Mouse (Mus musculus) kidney, postnatal 0 days (tissue): ENCODE data around the gene Dnajb8. TPM values are rescaled to one million over a fixed set of nuclear protein-coding genes. Genes with fewer than 3 reads are reported as not detected.

ENCODE experiments used
- ATAC-seq: fragments of 200-750 bp; cut with Nextera tagmentation; replicated peaks from 2 replicates; pipeline ENCODE4 v1.8.0; 2017; ENCODE audit warnings: low read depth, moderate number of reproducible peaks, moderate TSS enrichment, moderate library complexity; ENCODE audit not compliant: low FRiP score
- DNase-seq: peaks from one replicate; pipeline ENCODE4 v3.0.0-alpha.2; 2016; ENCODE audit warnings: low spot score
- H3K27ac ChIP-seq: fragments of 300-500 bp; sonication (generic); 2 replicates; pipeline ENCODE4 v1.5.1; 2014; ENCODE audit warnings: mild to moderate bottlenecking
- H3K27me3 ChIP-seq: fragments of 300-500 bp; sonication (generic); 2 replicates; pipeline ENCODE4 v1.6.1; 2014; ENCODE audit warnings: low read length, mixed read lengths; ENCODE audit not compliant: insufficient read depth
- H3K36me3 ChIP-seq: fragments of 300-500 bp; sonication (generic); 2 replicates; pipeline ENCODE4 v1.6.1; 2014; ENCODE audit warnings: low read length, mixed read lengths; ENCODE audit not compliant: insufficient read depth
- H3K4me1 ChIP-seq: fragments of 300-500 bp; sonication (generic); replicated peaks from 2 replicates; pipeline ENCODE4 v1.6.1; 2014; ENCODE audit warnings: antibody characterized with exemption, low read length, mixed read lengths; ENCODE audit not compliant: insufficient read depth
- H3K4me2 ChIP-seq: fragments of 300-500 bp; sonication (generic); 2 replicates; pipeline ENCODE4 v1.6.1; 2014; ENCODE audit warnings: mild to moderate bottlenecking, low read length, moderate library complexity, mixed read lengths
- H3K4me3 ChIP-seq: fragments of 300-500 bp; sonication (generic); replicated peaks from 2 replicates; pipeline ENCODE4 v1.5.1; 2014; ENCODE audit warnings: low read depth, low read length
- H3K9ac ChIP-seq: fragments of 300-500 bp; sonication (generic); 2 replicates; pipeline ENCODE4 v1.6.1; 2014; ENCODE audit warnings: low read depth, low read length
- H3K9me3 ChIP-seq: fragments of 300-500 bp; sonication (generic); replicated peaks from 2 replicates; pipeline ENCODE4 v1.6.1; 2016; ENCODE audit warnings: low read length, inconsistent platforms, mixed read lengths
- CTCF ChIP-seq: IDR thresholded peaks from 2 replicates; pipeline ENCODE4 v1.5.1; 2016; ENCODE audit warnings: antibody characterized with exemption, low read depth, mild to moderate bottlenecking, moderate library complexity
- WGBS: fragments of 180-500 bp; shearing (Covaris S2); extraction: QIAGEN DNeasy Blood & Tissue Kit; methylation state at CpG from one replicate; pipeline ENCODE4 v1.1.7; 2014; 5-methylcytosine and 5-hydroxymethylcytosine counted together
- polyA plus RNA-seq: library from polyadenylated mRNA; unstranded; fragments of >200 nt; fragmentation: Nextera tagmentation; extraction: Ambion mirVana; gene quantifications from 2 replicates; pipeline ENCODE4 v1.2.1, GENCODE M21; 2015

Dnajb8 gene
- polyA plus RNA-seq, 1 experiment from 2014 or later: not detected

DNA sequence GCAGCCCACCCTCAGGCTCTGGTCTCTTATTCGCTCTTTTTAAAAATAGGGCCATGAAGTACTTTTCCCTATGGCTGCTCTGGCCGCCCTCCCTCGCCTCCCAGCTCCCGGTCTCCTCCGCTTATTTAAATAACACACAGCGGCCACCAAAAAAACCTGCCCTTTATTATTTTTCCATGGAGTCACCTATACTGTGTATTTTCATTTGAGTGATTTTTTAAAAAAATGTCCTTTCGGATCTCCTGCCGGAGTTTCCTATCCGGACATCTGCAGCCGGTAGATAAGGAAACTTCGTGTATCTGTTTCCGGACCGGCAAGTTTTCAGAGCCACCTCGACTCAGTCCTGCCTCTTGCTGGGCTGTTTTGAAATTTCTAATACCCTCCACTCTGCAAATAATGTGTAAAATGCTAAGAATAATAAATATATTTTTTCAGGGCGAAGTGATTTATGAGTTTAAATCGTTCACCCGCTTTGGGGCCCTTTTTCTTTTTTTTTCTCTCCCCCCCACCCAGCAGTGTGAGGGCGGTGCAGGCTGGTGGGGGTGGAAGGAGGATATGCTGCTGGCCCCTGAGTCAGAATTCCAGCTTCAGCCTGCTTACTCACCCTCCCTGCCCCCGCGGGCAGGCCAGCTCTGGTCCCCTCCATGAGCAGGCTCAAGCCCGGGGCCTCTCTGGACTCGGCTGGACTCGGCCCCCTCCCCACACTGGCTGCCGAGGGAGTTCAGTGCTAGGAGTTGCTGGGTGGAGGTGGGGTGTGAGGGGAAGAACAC is 19.0 kb upstream of the Dnajb8 start:
- 4% methylated on average over 24 of the region's 24 CpGs for WGBS
- Histone ChIP-seq H3K4me1 (peaks cover 19% of the 10 kb centered on the region; the same call in 1 of the 2 replicates), H3K36me3 (no peaks in the 10 kb centered on the region), H3K27me3 (peaks cover 62% of the 10 kb centered on the region), H3K4me2 (peak overlapping the region; percentile 73; the same call in 1 of the 2 replicates), H3K9ac (0 out of 2 replicates have a peak overlapping the region, but pooled peaks have one; percentile 18), H3K4me3 (0 out of 2 replicates have a peak overlapping the region, but pooled peaks have one; percentile 9), H3K27ac (peak overlapping the region; percentile 79), H3K9me3 (no peaks in the 10 kb centered on the region)
- ATAC-seq (no peak; the same call in 1 of the 2 replicates), DNase-seq (peak; percentile 66)
- TF ChIP-seq CTCF: no peak

GRCm38 (mm10) chr6:88203791-88204405 is 18.2 kb upstream of the Dnajb8 start:
- H3K36me3 ChIP-seq: no peaks in the 10 kb centered on the region
- H3K9ac ChIP-seq: no peak overlapping the region
- no peak for ATAC-seq
- peak overlapping the region; percentile 79 for H3K27ac ChIP-seq
- H3K9me3 ChIP-seq: no peaks in the 10 kb centered on the region
- no peak for DNase-seq
- H3K4me1 ChIP-seq: peaks cover 13% of the 10 kb centered on the region; the same call in 1 of the 2 replicates
- H3K4me2 ChIP-seq: peak overlapping the region; percentile 73; the same call in 1 of the 2 replicates
- 0 out of 2 replicates have a peak overlapping the region, but pooled peaks have one; percentile 9 for H3K4me3 ChIP-seq
- peaks cover 55% of the 10 kb centered on the region for H3K27me3 ChIP-seq
- 23% methylated on average over 10 of the region's 10 CpGs for WGBS
- no peak for TF ChIP-seq CTCF

GRCm38 (mm10) chr6:88204531-88205385 is 17.3 kb upstream of the Dnajb8 start:
- 23% methylated on average over 25 of the region's 25 CpGs for WGBS
- ATAC-seq: 0 out of 2 replicates have a peak, but pooled peaks have one; percentile 5
- H3K4me1 ChIP-seq: peaks cover 13% of the 10 kb centered on the region; the same call in 1 of the 2 replicates
- H3K27me3 ChIP-seq: peaks cover 55% of the 10 kb centered on the region
- H3K4me2 ChIP-seq: no peak overlapping the region
- TF ChIP-seq CTCF: no peak
- no peaks in the 10 kb centered on the region for H3K36me3 ChIP-seq
- DNase-seq: no peak
- H3K27ac ChIP-seq: no peak overlapping the region
- no peaks in the 10 kb centered on the region for H3K9me3 ChIP-seq
- H3K9ac ChIP-seq: no peak overlapping the region
- H3K4me3 ChIP-seq: no peak overlapping the region

GRCm38 (mm10) chr6:88205386-88205700 is 16.7 kb upstream of the Dnajb8 start:
- peak; percentile 19; the same call in 1 of the 2 replicates for ATAC-seq
- no peak for TF ChIP-seq CTCF
- Histone ChIP-seq H3K27me3 (peaks cover 50% of the 10 kb centered on the region), H3K4me2 (no peak overlapping the region), H3K9me3 (no peaks in the 10 kb centered on the region), H3K4me3 (no peak overlapping the region), H3K4me1 (peaks cover 13% of the 10 kb centered on the region; the same call in 1 of the 2 replicates), H3K27ac (no peak overlapping the region), H3K36me3 (no peaks in the 10 kb centered on the region), H3K9ac (no peak overlapping the region)
- DNase-seq: no peak
- WGBS: 27% methylated on average over 7 of the region's 7 CpGs

DNA sequence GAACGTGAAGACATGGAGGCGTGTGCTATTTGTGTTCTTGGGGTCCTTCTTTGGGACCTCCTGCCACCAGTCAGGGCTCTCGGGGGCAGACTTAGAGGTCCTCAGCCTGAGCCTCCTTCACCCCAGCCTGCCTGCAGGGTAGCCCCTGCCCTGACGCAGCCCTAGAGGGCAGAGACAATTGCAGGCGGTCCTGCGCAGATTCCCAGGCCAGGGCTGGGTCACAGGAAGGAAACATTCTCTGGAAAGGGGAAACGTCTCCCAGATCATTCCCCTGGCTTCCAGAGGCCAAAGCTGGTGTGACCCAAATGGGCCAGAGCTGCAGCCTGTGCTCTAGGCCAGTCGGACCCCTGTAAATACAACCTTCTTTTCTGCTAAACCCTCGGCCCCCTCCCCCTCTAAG is 16.1 kb upstream of the Dnajb8 start:
- ATAC-seq (no peak), DNase-seq (no peak)
- Histone ChIP-seq H3K4me1 (peaks cover 13% of the 10 kb centered on the region; the same call in 1 of the 2 replicates), H3K27ac (no peak overlapping the region), H3K4me2 (no peak overlapping the region), H3K36me3 (no peaks in the 10 kb centered on the region), H3K4me3 (no peak overlapping the region), H3K9me3 (no peaks in the 10 kb centered on the region), H3K9ac (no peak overlapping the region), H3K27me3 (peaks cover 44% of the 10 kb centered on the region)
- TF ChIP-seq CTCF: no peak
- WGBS: 28% methylated on average over 9 of the region's 9 CpGs

- Histone ChIP-seq H3K4me1 (peaks cover 13% of the 10 kb centered on the region; the same call in 1 of the 2 replicates), H3K27me3 (peaks cover 38% of the 10 kb centered on the region), H3K36me3 (no peaks in the 10 kb centered on the region), H3K4me2 (no peak overlapping the region), H3K4me3 (no peak overlapping the region), H3K9me3 (no peaks in the 10 kb centered on the region), H3K27ac (no peak overlapping the region), H3K9ac (no peak overlapping the region)
- DNase-seq: no peak
- ATAC-seq: no peak
- 41% methylated on average over 7 of the region's 7 CpGs for WGBS
- TF ChIP-seq CTCF: no peak
Measured at GRCm38 (mm10) chr6:88206566-88206965, 15.5 kb upstream of the Dnajb8 start.
